Mouse (Mus musculus) hindbrain, embryonic 11.5 days (tissue): Measurements from ENCODE around the gene Map3k7. TPM values are rescaled to one million over a fixed set of nuclear protein-coding genes. Genes with fewer than 3 reads are reported as not detected.
"Not testable (repeated sequence)": the region's sequence is repeated elsewhere in the genome, so short reads cannot be mapped to it uniquely, and the experiment has no call there.

Experiments
- ATAC-seq: fragments of 200-750 bp; cut with Nextera tagmentation; 2 replicates; pipeline ENCODE4 v1.8.0; 2017; ENCODE audit warnings: mild to moderate bottlenecking, moderate TSS enrichment, moderate library complexity; ENCODE audit not compliant: low FRiP score
- DNase-seq: peaks from one replicate; pipeline ENCODE4 v3.0.0-alpha.2; 2015; ENCODE audit warnings: low spot score
- H3K27ac ChIP-seq: fragments of 300-500 bp; sonication (generic); 2 replicates; pipeline ENCODE4 v1.5.1; 2014; ENCODE audit warnings: mild to moderate bottlenecking, low read depth, low read length
- H3K27me3 ChIP-seq: fragments of 300-500 bp; sonication (generic); 2 replicates; pipeline ENCODE4 v1.6.1; 2014; ENCODE audit warnings: mild to moderate bottlenecking, low read length, moderate library complexity, mixed read lengths; ENCODE audit not compliant: control insufficient read depth, insufficient read depth
- H3K36me3 ChIP-seq: fragments of 300-500 bp; sonication (generic); 2 replicates; pipeline ENCODE4 v1.6.1; 2014; ENCODE audit warnings: mild to moderate bottlenecking, low read length, moderate library complexity, mixed read lengths; ENCODE audit not compliant: control insufficient read depth, insufficient read depth
- H3K4me1 ChIP-seq: fragments of 300-500 bp; sonication (generic); replicated peaks from 2 replicates; pipeline ENCODE4 v1.6.1; 2014; ENCODE audit warnings: low read length, mixed read lengths; ENCODE audit not compliant: control insufficient read depth, insufficient read depth
- H3K4me2 ChIP-seq: fragments of 300-500 bp; sonication (generic); replicated peaks from 2 replicates; pipeline ENCODE4 v1.6.1; 2014; ENCODE audit warnings: mild to moderate bottlenecking, low read depth, low read length
- H3K4me3 ChIP-seq: fragments of 300-500 bp; sonication (generic); 2 replicates; pipeline ENCODE4 v1.5.1; 2014; ENCODE audit warnings: low read depth, low read length
- H3K9ac ChIP-seq: fragments of 300-500 bp; sonication (generic); 2 replicates; pipeline ENCODE4 v1.6.1; 2014; ENCODE audit warnings: low read depth, low read length
- H3K9me3 ChIP-seq: fragments of 300-500 bp; sonication (generic); 2 replicates; pipeline ENCODE4 v1.6.1; 2016; ENCODE audit warnings: low read length; ENCODE audit not compliant: control insufficient read depth
- WGBS: fragments of 180-500 bp; shearing (Covaris S2); extraction: QIAGEN DNeasy Blood & Tissue Kit; methylation state at CpG from one replicate; pipeline ENCODE4 v1.1.7; 2014; 5-methylcytosine and 5-hydroxymethylcytosine counted together
- polyA plus RNA-seq: library from polyadenylated mRNA; unstranded; fragments of >200 nt; fragmentation: Nextera tagmentation; extraction: Ambion mirVana; gene quantifications from 2 replicates; pipeline ENCODE4 v1.2.1, GENCODE M21; 2014

The Map3k7 gene
- polyA plus RNA-seq, 1 experiment from 2014 or later: 45.8 TPM

GRCm38 (mm10) chr4:32008095-32008494 lies 44.2 kb downstream of the Map3k7 start:
- no peak for DNase-seq
- H3K27ac ChIP-seq: no peak overlapping the region
- H3K9me3 ChIP-seq: no peaks in the 10 kb centered on the region
- no peak for ATAC-seq
- no peaks in the 10 kb centered on the region for H3K36me3 ChIP-seq
- no peak overlapping the region for H3K9ac ChIP-seq
- H3K4me3 ChIP-seq: no peak overlapping the region
- no peak overlapping the region for H3K4me2 ChIP-seq
- WGBS: 89% methylated on average over 4 of the region's 4 CpGs
- H3K27me3 ChIP-seq: no peaks in the 10 kb centered on the region
- no peaks in the 10 kb centered on the region for H3K4me1 ChIP-seq

- Histone ChIP-seq H3K4me2 (no peak overlapping the region), H3K27ac (no peak overlapping the region), H3K27me3 (no peaks in the 10 kb centered on the region), H3K9me3 (no peaks in the 10 kb centered on the region), H3K4me1 (no peaks in the 10 kb centered on the region), H3K36me3 (0 out of 2 replicates have a peak, but pooled peaks cover under 1% of the 10 kb centered on the region), H3K9ac (no peak overlapping the region), H3K4me3 (no peak overlapping the region)
- 82% methylated on average over 5 of the region's 5 CpGs for WGBS
- ATAC-seq: no peak
- no peak for DNase-seq
These were observed 46.9 kb downstream of the Map3k7 start for GRCm38 (mm10) chr4:32010808-32011207.

GRCm38 (mm10) chr4:32011218-32011973 lies 47.5 kb downstream of the Map3k7 start:
- Histone ChIP-seq H3K4me1 (no peaks in the 10 kb centered on the region), H3K27me3 (no peaks in the 10 kb centered on the region), H3K4me2 (no peak overlapping the region), H3K36me3 (0 out of 2 replicates have a peak, but pooled peaks cover 4% of the 10 kb centered on the region), H3K9ac (no peak overlapping the region), H3K4me3 (no peak overlapping the region), H3K9me3 (no peaks in the 10 kb centered on the region), H3K27ac (no peak overlapping the region)
- ATAC-seq (no peak), DNase-seq (no peak)
- 85% methylated on average over 6 of the region's 6 CpGs for WGBS

- H3K27me3 ChIP-seq: no peaks in the 10 kb centered on the region
- no peak overlapping the region for H3K9ac ChIP-seq
- ATAC-seq: no peak
- no peak for DNase-seq
- H3K4me1 ChIP-seq: no peaks in the 10 kb centered on the region
- no peaks in the 10 kb centered on the region for H3K9me3 ChIP-seq
- H3K4me2 ChIP-seq: no peak overlapping the region
- H3K4me3 ChIP-seq: no peak overlapping the region
- H3K36me3 ChIP-seq: 0 out of 2 replicates have a peak, but pooled peaks cover 8% of the 10 kb centered on the region
- 84% methylated on average over 3 of the region's 3 CpGs for WGBS
- H3K27ac ChIP-seq: no peak overlapping the region
These were observed 57.2 kb downstream of the Map3k7 start for GRCm38 (mm10) chr4:32021131-32021530.

GRCm38 (mm10) chr4:32022321-32022720 lies 58.4 kb downstream of the Map3k7 start:
- H3K36me3 ChIP-seq: 0 out of 2 replicates have a peak, but pooled peaks cover 7% of the 10 kb centered on the region
- H3K4me3 ChIP-seq: no peak overlapping the region
- no peak for DNase-seq
- H3K27me3 ChIP-seq: no peaks in the 10 kb centered on the region
- no peak overlapping the region for H3K4me2 ChIP-seq
- no peak overlapping the region for H3K9ac ChIP-seq
- no peaks in the 10 kb centered on the region for H3K9me3 ChIP-seq
- no peak overlapping the region for H3K27ac ChIP-seq
- H3K4me1 ChIP-seq: no peaks in the 10 kb centered on the region
- no peak for ATAC-seq
- WGBS: 97% methylated on average over 6 of the region's 6 CpGs

- H3K9ac ChIP-seq, H3K4me1 ChIP-seq, ATAC-seq, H3K9me3 ChIP-seq, H3K4me3 ChIP-seq, H3K27me3 ChIP-seq, H3K4me2 ChIP-seq, H3K27ac ChIP-seq, H3K36me3 ChIP-seq, DNase-seq: not testable (repeated sequence)
- WGBS: 76% methylated on average over 2 of the region's 2 CpGs
These were observed 60.3 kb downstream of the Map3k7 start for GRCm38 (mm10) chr4:32024170-32024569.

- Histone ChIP-seq H3K36me3 (0 out of 2 replicates have a peak, but pooled peaks cover 5% of the 10 kb centered on the region), H3K9ac (no peak overlapping the region), H3K27ac (no peak overlapping the region), H3K4me1 (no peaks in the 10 kb centered on the region), H3K4me3 (no peak overlapping the region), H3K9me3 (no peaks in the 10 kb centered on the region), H3K27me3 (no peaks in the 10 kb centered on the region), H3K4me2 (no peak overlapping the region)
- WGBS: 88% methylated on average over 2 of the region's 2 CpGs
- DNase-seq (no peak), ATAC-seq (no peak)
These were observed 61.2 kb downstream of the Map3k7 start for GRCm38 (mm10) chr4:32025105-32025504.

- H3K27ac ChIP-seq: no peak overlapping the region
- no peaks in the 10 kb centered on the region for H3K4me1 ChIP-seq
- H3K4me2 ChIP-seq: no peak overlapping the region
- WGBS: 93% methylated on average over 9 of the region's 9 CpGs
- H3K4me3 ChIP-seq: no peak overlapping the region
- no peak overlapping the region for H3K9ac ChIP-seq
- DNase-seq: no peak
- no peaks in the 10 kb centered on the region for H3K9me3 ChIP-seq
- no peaks in the 10 kb centered on the region for H3K27me3 ChIP-seq
- H3K36me3 ChIP-seq: 0 out of 2 replicates have a peak, but pooled peaks cover 2% of the 10 kb centered on the region
- ATAC-seq: no peak
These were observed 63.2 kb downstream of the Map3k7 start for GRCm38 (mm10) chr4:32027094-32027493.

- Histone ChIP-seq H3K4me3 (no peak overlapping the region), H3K4me2 (no peak overlapping the region), H3K4me1 (no peaks in the 10 kb centered on the region), H3K27me3 (no peaks in the 10 kb centered on the region), H3K9ac (no peak overlapping the region), H3K27ac (no peak overlapping the region), H3K36me3 (no peaks in the 10 kb centered on the region), H3K9me3 (no peaks in the 10 kb centered on the region)
- ATAC-seq (no peak), DNase-seq (no peak)
- 83% methylated on average over 7 of the region's 7 CpGs for WGBS
These were observed 73.4 kb downstream of the Map3k7 start for GRCm38 (mm10) chr4:32037267-32037666.
